In the genomic region with DNA sequence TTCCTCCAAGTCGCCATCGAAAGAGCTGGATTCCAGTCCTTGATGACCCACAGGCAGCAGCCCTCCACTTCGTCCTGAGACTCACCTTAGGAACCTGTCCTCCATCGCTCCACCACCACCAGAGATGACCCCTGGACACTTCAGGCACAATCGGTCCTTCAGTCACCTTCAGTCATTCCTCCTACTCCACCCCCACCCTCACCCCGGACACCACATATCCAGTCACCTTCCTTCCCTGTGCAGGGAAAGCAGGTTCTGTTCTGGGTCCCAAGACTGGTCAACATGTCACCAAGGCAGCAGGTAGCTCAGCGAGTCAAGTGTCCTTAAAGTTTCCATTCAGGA, we compare ENCODE assay signal across 8 mouse cellular contexts. TPM values are rescaled to one million over a fixed set of nuclear protein-coding genes. Genes with fewer than 3 reads are reported as not detected.
DNase-seq lines count a peak whose midpoint lies in the region; ATAC-seq lines count a peak whose summit lies in the region.

No protein-coding gene starts in this region.

- peak overlapping the region; percentile 72 for H3K4me3 ChIP-seq in heart, embryonic 16.5 days (ENCODE audit: low read length)
- peak overlapping the region; percentile 70 for H3K4me3 ChIP-seq in hindbrain, embryonic 10.5 days
- peak overlapping the region; percentile 92 for H3K4me3 ChIP-seq in midbrain, embryonic 11.5 days (ENCODE audit: low read depth, low read length)

- no peak overlapping the region for H3K27ac ChIP-seq in heart, embryonic 16.5 days (ENCODE audit: low read length)
- peak overlapping the region; percentile 90 for H3K27ac ChIP-seq in hindbrain, embryonic 10.5 days
- no peak overlapping the region for H3K27ac ChIP-seq in midbrain, embryonic 11.5 days (ENCODE audit: low read depth, low read length)

- 14% methylated on average over 7 of the region's 7 CpGs for WGBS in heart, embryonic 16.5 days
- WGBS in hindbrain, embryonic 10.5 days: 9% methylated on average over 7 of the region's 7 CpGs
- 11% methylated on average over 7 of the region's 7 CpGs for WGBS in midbrain, embryonic 11.5 days

- peaks cover 6% of the 10 kb centered on the region; the same call in 1 of the 2 replicates for H3K4me1 ChIP-seq in heart, embryonic 16.5 days (ENCODE audit: control insufficient read depth, insufficient read depth, low read length)
- peaks cover 19% of the 10 kb centered on the region for H3K4me1 ChIP-seq in hindbrain, embryonic 10.5 days (replicated peaks)
- H3K4me1 ChIP-seq in midbrain, embryonic 11.5 days (ENCODE audit: control insufficient read depth, insufficient read depth, low read length): peaks cover 7% of the 10 kb centered on the region; the same call in 1 of the 2 replicates

- peak overlapping the region; percentile 79 for H3K9ac ChIP-seq in heart, embryonic 16.5 days (ENCODE audit: low read length)
- H3K9ac ChIP-seq in midbrain, embryonic 11.5 days (ENCODE audit: low read length): peak overlapping the region; percentile 90

- H3K4me2 ChIP-seq in heart, embryonic 16.5 days (ENCODE audit: low read depth, low read length): peak overlapping the region; percentile 96
- peak overlapping the region; percentile 92 for H3K4me2 ChIP-seq in midbrain, embryonic 11.5 days

- no peaks in the 10 kb centered on the region for H3K27me3 ChIP-seq in heart, embryonic 16.5 days (ENCODE audit: control insufficient read depth, insufficient read depth, low read length)
- H3K27me3 ChIP-seq in hindbrain, embryonic 10.5 days (ENCODE audit: insufficient read depth, poor library complexity, severe bottlenecking): peaks cover 28% of the 10 kb centered on the region
- H3K27me3 ChIP-seq in midbrain, embryonic 11.5 days (ENCODE audit: control insufficient read depth, insufficient read depth, low read length): no peaks in the 10 kb centered on the region

- H3K9me3 ChIP-seq in heart, embryonic 16.5 days (replicated peaks; ENCODE audit: control insufficient read depth, low read length): no peaks in the 10 kb centered on the region
- H3K9me3 ChIP-seq in hindbrain, embryonic 10.5 days: no peaks in the 10 kb centered on the region
- no peaks in the 10 kb centered on the region for H3K9me3 ChIP-seq in midbrain, embryonic 11.5 days (ENCODE audit: control insufficient read depth, low read length)

- H3K36me3 ChIP-seq in heart, embryonic 16.5 days (ENCODE audit: control insufficient read depth, insufficient read depth): no peaks in the 10 kb centered on the region
- H3K36me3 ChIP-seq in hindbrain, embryonic 10.5 days: no peaks in the 10 kb centered on the region
- H3K36me3 ChIP-seq in midbrain, embryonic 11.5 days (ENCODE audit: control insufficient read depth, insufficient read depth, low read length): no peaks in the 10 kb centered on the region

- DNase-seq in heart, postnatal 4 days: no peak
- DNase-seq in R1 (ENCODE audit: low read depth, low spot score): peak; percentile 38
- DNase-seq in hindbrain, embryonic 10.5 days (ENCODE audit: low spot score): no peak
- DNase-seq in midbrain, embryonic 11.5 days (ENCODE audit: low spot score, missing footprints): peak; percentile 94
- DNase-seq in retina, postnatal 1 day: no peak
- no peak for DNase-seq in cerebellum, postnatal 4 days (ENCODE audit: low spot score in 2 of 2)
- no peak for DNase-seq in adrenal gland, adult 8-10 months

- ATAC-seq in heart, embryonic 16.5 days (replicated peaks; ENCODE audit: extremely low read depth, insufficient read depth, low FRiP score): no peak; the same call in 1 of the 2 replicates
- ATAC-seq in midbrain, embryonic 11.5 days (ENCODE audit: low FRiP score): peak; percentile 79

RNA-seq across cellular contexts. Expression of a gene that starts 0.4 kb away (rescaled TPM):
- polyA plus RNA-seq in heart, embryonic 16.5 days (2015; fragmentation: Nextera tagmentation; extraction: Ambion mirVana): 0.97 and 1.1 TPM in 2 replicates
- total RNA-seq in heart, postnatal 4 days (2021): 1 to 10 TPM; 3.5 to 3.8 TPM
- 1.8 and 2.8 TPM in 2 replicates for polyA plus RNA-seq in hindbrain, embryonic 10.5 days (2016; fragmentation: Nextera tagmentation; extraction: Ambion mirVana)
- 3.0 and 3.6 TPM in 2 replicates for polyA plus RNA-seq in midbrain, embryonic 11.5 days (2014; fragmentation: Nextera tagmentation; extraction: Ambion mirVana)
- 1 to 10 TPM; 4.9 to 9.2 (median 7.6) TPM for total RNA-seq in adrenal gland, adult 8-10 months (2022)

RNA-seq across cellular contexts. Expression of a gene that starts 23.0 kb away (rescaled TPM):
- 20.3 and 22.5 TPM in 2 replicates for polyA plus RNA-seq in heart, embryonic 16.5 days (2015; fragmentation: Nextera tagmentation; extraction: Ambion mirVana)
- total RNA-seq in heart, postnatal 4 days (2021): 10 to 100 TPM; 18.3 to 21.7 TPM
- polyA plus RNA-seq in hindbrain, embryonic 10.5 days (2016; fragmentation: Nextera tagmentation; extraction: Ambion mirVana): 41.8 and 58.7 TPM in 2 replicates
- 50.4 and 54.4 TPM in 2 replicates for polyA plus RNA-seq in midbrain, embryonic 11.5 days (2014; fragmentation: Nextera tagmentation; extraction: Ambion mirVana)
- 1 to 10 TPM in 3 of 4 experiments, under 1 TPM in 1; 0.44 to 1.8 (median 1.0) TPM for total RNA-seq in adrenal gland, adult 8-10 months (2022)

Comparison
In these comparisons a context has a peak if more than half of its experiments do, and no peak if none do; other contexts are left out.
1. DNase-seq: peak in R1 (single experiment) and midbrain, embryonic 11.5 days (single experiment); none in heart, postnatal 4 days (single experiment), hindbrain, embryonic 10.5 days (single experiment), retina, postnatal 1 day (single experiment), cerebellum, postnatal 4 days (0 of 2) and adrenal gland, adult 8-10 months (single experiment).
2. Peak in every context shown above with its lines, with median percentiles within 50 percentile points of each other: H3K4me3 ChIP-seq.